Mouse (Mus musculus): Measurements from ENCODE around the gene Bglap2.

Bglap2 gene

DNA sequence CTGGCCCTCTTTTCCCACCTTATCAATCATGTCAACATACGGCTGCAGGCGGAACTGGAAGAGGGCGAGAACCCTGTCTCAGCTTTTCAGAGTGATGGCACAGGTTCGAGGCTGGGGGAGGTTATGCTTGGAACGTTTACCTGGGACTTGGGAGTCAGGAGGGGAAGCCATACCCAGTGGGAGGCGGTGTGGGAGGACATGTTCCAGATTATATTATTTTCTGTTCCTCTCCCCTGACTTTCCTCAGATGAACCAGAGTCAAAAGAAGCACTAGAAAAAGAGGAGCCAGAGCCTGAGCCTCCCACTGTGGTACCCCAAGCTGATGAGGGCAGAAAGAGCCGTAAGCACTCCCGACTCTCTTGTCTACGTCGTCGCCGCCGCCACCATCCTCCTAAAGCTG lies 27.8 kb downstream of the Bglap2 start:
- in situ Hi-C loops (cut with MseI, MboI): no loop called here

GRCm38 (mm10) chr3:88339006-88339405 lies 39.5 kb downstream of the Bglap2 start:
- in situ Hi-C loops (cut with MseI, MboI): no loop called here

- in situ Hi-C loops (cut with MseI, MboI): no loop called here
These were observed 40.2 kb downstream of the Bglap2 start for GRCm38 (mm10) chr3:88338316-88338715.

- in situ Hi-C loops (cut with MseI, MboI): no loop called here
These were observed 41.0 kb downstream of the Bglap2 start for GRCm38 (mm10) chr3:88337367-88338020.

DNA sequence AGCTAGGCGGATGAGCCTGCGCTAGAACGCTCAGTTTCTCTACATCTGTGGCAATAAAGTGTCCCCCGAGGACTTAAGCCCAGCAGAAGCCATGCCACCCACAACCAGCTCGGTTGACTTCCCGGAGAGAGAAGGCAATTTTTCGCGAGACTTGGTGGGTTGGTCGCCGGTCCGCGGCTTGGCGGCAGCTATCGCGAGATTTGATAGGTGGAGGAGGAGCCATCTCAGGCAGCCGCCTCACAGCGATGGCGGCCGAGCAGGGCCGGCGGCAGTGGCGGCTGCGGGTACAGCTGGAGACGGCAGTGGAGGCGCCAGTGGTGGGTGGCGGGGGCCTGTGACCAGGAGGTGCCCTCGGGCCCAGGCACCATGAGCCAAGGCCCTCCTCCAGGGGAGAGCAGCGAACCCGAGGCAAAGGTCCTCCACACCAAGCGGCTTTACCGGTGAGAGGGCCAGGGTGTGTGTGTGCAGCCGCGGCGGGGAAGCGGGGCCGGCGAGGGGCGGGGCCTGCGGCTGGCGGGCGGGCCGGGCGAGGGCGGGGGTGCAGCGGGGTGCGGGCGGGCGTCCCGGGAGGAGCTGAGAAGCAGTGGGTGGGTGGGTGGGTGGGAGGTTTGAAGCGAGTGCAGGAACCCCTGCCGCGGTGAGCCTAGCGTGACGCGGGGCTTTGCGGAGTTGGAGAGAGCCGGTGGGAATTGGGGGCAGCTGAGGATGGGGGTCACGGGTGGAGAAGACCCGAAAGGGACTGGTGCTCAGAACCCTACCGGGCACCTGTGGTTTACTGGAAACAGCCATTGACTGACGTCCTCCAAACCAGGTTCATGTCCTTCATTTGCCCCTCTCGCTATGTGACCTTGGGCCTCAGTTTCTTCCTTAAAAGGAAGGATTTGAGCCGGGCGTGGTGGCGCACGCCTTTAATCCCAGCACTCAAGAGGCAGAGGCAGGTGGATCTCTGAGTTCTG lies 42.2 kb downstream of the Bglap2 start, which contains the start of the genes Tmem79 and Smg5:
Gene Tmem79, minus strand, starts transcription at position 91 of the 956 bp plus-strand sequence.
Gene Smg5, plus strand, starts transcription at position 203 of the 956 bp plus-strand sequence.
- in situ Hi-C loops (cut with MseI, MboI): no loop called here

GRCm38 (mm10) chr3:88335436-88336053 lies 43.0 kb downstream of the Bglap2 start:
- in situ Hi-C loops (cut with MseI, MboI): no loop called here

DNA sequence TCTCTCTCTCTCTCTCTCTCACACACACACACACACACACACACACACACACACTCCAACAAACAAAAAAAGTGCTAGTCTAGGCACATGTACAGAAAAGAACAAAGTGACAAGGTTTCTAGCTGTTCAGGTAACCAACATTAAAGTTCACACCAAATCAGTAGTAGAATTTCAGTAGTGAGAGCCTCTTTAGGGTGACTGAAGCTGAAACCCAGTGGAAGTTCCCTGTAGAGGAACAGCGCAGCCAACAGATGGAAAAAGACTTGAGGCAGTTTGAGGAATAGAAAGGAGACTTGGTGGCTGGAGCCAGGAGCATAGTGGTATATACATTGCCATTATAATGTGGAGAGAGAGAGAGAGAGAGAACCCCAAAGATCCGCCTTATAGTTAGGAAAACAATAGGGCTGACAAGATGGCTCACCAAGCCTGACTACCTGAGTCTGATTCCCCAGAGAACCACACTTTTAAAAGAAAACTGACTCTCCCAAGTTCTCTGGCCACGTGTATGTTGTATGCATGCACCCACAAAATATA lies 43.5 kb downstream of the Bglap2 start:
- in situ Hi-C loops (cut with MseI, MboI): no loop called here

- in situ Hi-C loops (cut with MseI, MboI): no loop called here
These were observed 44.4 kb downstream of the Bglap2 start for GRCm38 (mm10) chr3:88334029-88334658.

DNA sequence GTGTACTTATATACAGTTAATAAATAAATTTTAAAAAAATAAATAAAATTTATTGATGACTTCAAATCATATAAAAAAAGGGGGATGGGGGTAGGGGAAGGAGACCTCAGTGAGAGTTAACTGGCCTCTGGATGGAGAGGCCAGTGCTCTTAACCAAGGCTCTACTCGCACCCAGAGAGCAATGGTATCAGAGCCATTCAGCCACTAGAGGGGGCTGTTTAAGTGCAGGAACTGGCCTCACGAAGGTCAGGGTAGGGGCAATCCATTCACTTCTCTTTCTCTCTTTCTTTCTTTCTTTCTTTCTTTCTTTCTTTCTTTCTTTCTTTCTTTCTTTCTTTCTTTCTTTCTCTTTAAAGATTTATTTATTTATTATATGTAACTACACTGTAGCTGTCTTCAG lies 47.2 kb downstream of the Bglap2 start:
- in situ Hi-C loops (cut with MseI, MboI): no loop called here

GRCm38 (mm10) chr3:88328956-88329355 lies 49.5 kb downstream of the Bglap2 start:
- in situ Hi-C loops (cut with MseI, MboI): no loop called here
